Mouse (Mus musculus) CH12.LX (cell line): ENCODE data around the gene Gm4707.

ENCODE experiments used
- CTCF ChIP-seq, 2 experiments: IDR thresholded peaks in 1 of 2; conservative IDR thresholded peaks in 1 of 2; 2 replicates each; pipeline ENCODE4 v1.5.1; 2011 to 2012; ENCODE audit warnings: low read depth in 2 of 2, low read length in 2 of 2, improper control_type of control experiment in 1 of 2, inconsistent platforms in 1 of 2, mild to moderate bottlenecking in 1 of 2, moderate library complexity in 1 of 2
- POLR2A ChIP-seq: IDR thresholded peaks from 2 replicates; pipeline ENCODE4 v1.6.1; 2011; ENCODE audit warnings: low read depth, mild to moderate bottlenecking, improper control_type of control experiment, low read length

GRCm38 (mm10) chr17:71486231-71486851 lies 26.6 kb upstream of the Gm4707 start:
- TF ChIP-seq CTCF (conservative IDR thresholded peaks at IDR 0.05 in 1 of 2, IDR thresholded peaks at IDR 0.05 in 1 of 2; ENCODE audit: low read depth in 2 of 2, low read length in 2 of 2) (no peak), POLR2A (no peak; the same call in 1 of the 2 replicates)
